Mouse (Mus musculus) ES-Bruce4 (cell line): Measurements from ENCODE around the gene Sez6l.
A peak's percentile ranks its signal among the peaks of the same experiment; 100 is the strongest.

Experiments
- CTCF ChIP-seq: IDR thresholded peaks from one replicate; pipeline ENCODE4 v1.8.1; 2011; ENCODE audit warnings: low read depth, low read length
- EP300 ChIP-seq: IDR thresholded peaks from 2 replicates; pipeline ENCODE4 v1.6.1; 2011; ENCODE audit warnings: low read depth, low read length; ENCODE audit not compliant: insufficient read depth
- POLR2A ChIP-seq: IDR thresholded peaks from one replicate; pipeline ENCODE4 v1.8.1; 2011; ENCODE audit warnings: low read length; ENCODE audit not compliant: insufficient read depth

- TF ChIP-seq POLR2A = no peak
- peak; percentile 76 for TF ChIP-seq CTCF
- no peak for TF ChIP-seq EP300
These were observed 148.0 kb downstream of the Sez6l start for GRCm38 (mm10) chr5:112428944-112429343.
